Mouse (Mus musculus): Measurements from ENCODE around the gene Sh3bp5l. TPM values are rescaled to one million over a fixed set of nuclear protein-coding genes. Genes with fewer than 3 reads are reported as not detected.
A peak's percentile ranks its signal among the peaks of the same experiment; 100 is the strongest.

The Sh3bp5l gene
- total and polyA plus RNA-seq, 3 experiments: 31.7 to 32.8 TPM; not detected in 1

GRCm38 (mm10) chr11:58324614-58325229 lies 5.8 kb upstream of the Sh3bp5l start:
- Histone ChIP-seq H3K4me1 (ENCODE audit: control insufficient read depth in 1 of 2, insufficient read depth in 2 of 2, low read length in 2 of 2) (peaks cover 7 to 29% of the 10 kb centered on the region in 2 experiments; a peak in 3 of 4 replicates), H3K4me3 (ENCODE audit: control insufficient read depth in 1 of 2, insufficient read depth in 1 of 2, low read depth in 2 of 2, low read length in 2 of 2) (no peak overlapping the region), H3K27ac (ENCODE audit: control insufficient read depth, low read depth, low read length) (no peak overlapping the region), H3K27me3 (ENCODE audit: control insufficient read depth in 1 of 2, insufficient read depth in 2 of 2, low read length in 2 of 2) (no peaks in the 10 kb centered on the region), H3K36me3 (ENCODE audit: control insufficient read depth in 1 of 2, insufficient read depth in 2 of 2, low read length in 2 of 2) (peaks cover 8 to 39% of the 10 kb centered on the region in 2 experiments), H3K9ac (ENCODE audit: control insufficient read depth, low read depth, low read length, poor library complexity, severe bottlenecking) (no peak overlapping the region), H3K9me3 (replicated peaks; ENCODE audit: insufficient read depth, low read length) (no peaks in the 10 kb centered on the region), H3K79me2 (ENCODE audit: control insufficient read depth, insufficient read depth, low read length, poor library complexity) (peaks cover 24% of the 10 kb centered on the region)
- DNase-seq (ENCODE audit: low read depth, low spot score): peak; percentile 48
- TF ChIP-seq CHD2 (IDR thresholded peaks at IDR 0.05; ENCODE audit: low read length) (no peak), SIN3A (IDR thresholded peaks at IDR 0.05; ENCODE audit: low read length) (no peak), USF1 (IDR thresholded peaks at IDR 0.05; ENCODE audit: low read depth, low read length) (no peak), MYC (IDR thresholded peaks at IDR 0.05; ENCODE audit: low read depth, low read length) (no peak), ZKSCAN1 (IDR thresholded peaks at IDR 0.05; ENCODE audit: low read depth, low read length) (no peak), POLR2AphosphoS2 (IDR thresholded peaks at IDR 0.05; ENCODE audit: low read length) (no peak), GABPA (IDR thresholded peaks at IDR 0.05; ENCODE audit: low read depth, low read length) (no peak), EP300 (IDR thresholded peaks at IDR 0.05; ENCODE audit: low read depth in 1 of 2, low read length in 2 of 2) (no peak; a peak in 1 of 4 replicates), POLR2AphosphoS5 (IDR thresholded peaks at IDR 0.05; ENCODE audit: borderline replicate concordance, low read depth, low read length) (no peak), POLR2A (IDR thresholded peaks at IDR 0.05; ENCODE audit: control insufficient read depth in 1 of 2, insufficient read depth in 1 of 2, low read depth in 1 of 2, low read length in 2 of 2, poor library complexity in 1 of 2) (no peak), SMC3 (IDR thresholded peaks at IDR 0.05; ENCODE audit: low read depth, low read length) (no peak), ETS1 (IDR thresholded peaks at IDR 0.05; ENCODE audit: low read depth, low read length) (0 out of 2 replicates have a peak, but pooled peaks have one; percentile 26), UBTF (IDR thresholded peaks at IDR 0.05; ENCODE audit: borderline replicate concordance, insufficient read depth, low read depth, low read length) (no peak), TCF12 (IDR thresholded peaks at IDR 0.05; ENCODE audit: low read depth, low read length) (peak; percentile 47; the same call in 1 of the 2 replicates), MXI1 (IDR thresholded peaks at IDR 0.05; ENCODE audit: low read depth, low read length) (no peak), RAD21 (IDR thresholded peaks at IDR 0.05; ENCODE audit: low read depth, low read length) (no peak), CHD1 (IDR thresholded peaks at IDR 0.05; ENCODE audit: low read depth, low read length) (no peak), MAX (IDR thresholded peaks at IDR 0.05; ENCODE audit: low read length) (no peak), CTCF (IDR thresholded peaks at IDR 0.05 in 2 of 3, conservative IDR thresholded peaks at IDR 0.05 in 1 of 3; ENCODE audit: control insufficient read depth in 1 of 3, insufficient read depth in 1 of 3, low read depth in 2 of 3, low read length in 3 of 3, poor library complexity in 1 of 3, severe bottlenecking in 1 of 3) (no peak), TBP (IDR thresholded peaks at IDR 0.05; ENCODE audit: low read depth, low read length) (no peak), NRF1 (IDR thresholded peaks at IDR 0.05; ENCODE audit: insufficient read depth, low read depth, low read length, poor library complexity, severe bottlenecking) (no peak), E2F4 (IDR thresholded peaks at IDR 0.05; ENCODE audit: borderline replicate concordance, low read depth, low read length) (no peak), ELF1 (IDR thresholded peaks at IDR 0.05; ENCODE audit: low read depth, low read length) (no peak), MAZ (IDR thresholded peaks at IDR 0.05; ENCODE audit: low read depth, low read length) (no peak), JUND (IDR thresholded peaks at IDR 0.05; ENCODE audit: low read depth, low read length) (no peak), ZMIZ1 (IDR thresholded peaks at IDR 0.05; ENCODE audit: low read depth, low read length) (no peak), MEF2A (IDR thresholded peaks at IDR 0.05; ENCODE audit: extremely low read depth, insufficient replicate concordance, low read depth, low read length, poor library complexity, severe bottlenecking) (no peak), USF2 (IDR thresholded peaks at IDR 0.05; ENCODE audit: borderline replicate concordance in 1 of 2, insufficient read depth in 1 of 2, low read depth in 1 of 2, low read length in 2 of 2) (no peak), TAL1 (IDR thresholded peaks at IDR 0.05; ENCODE audit: low read length) (peak; percentile 73), GATA1 (IDR thresholded peaks at IDR 0.05; ENCODE audit: low read depth, low read length) (peak; percentile 11; the same call in 1 of the 2 replicates)
